Mouse (Mus musculus) hindlimb bud, embryonic 11.5 days (tissue): ENCODE results near the gene Ftl1.

ENCODE experiments used
- DNase-seq: peaks from one replicate; pipeline ENCODE4 v3.0.0-alpha.2; 2012; ENCODE audit warnings: low read depth, low spot score; ENCODE audit errors: extremely low spot score

Gene Ftl1

DNA sequence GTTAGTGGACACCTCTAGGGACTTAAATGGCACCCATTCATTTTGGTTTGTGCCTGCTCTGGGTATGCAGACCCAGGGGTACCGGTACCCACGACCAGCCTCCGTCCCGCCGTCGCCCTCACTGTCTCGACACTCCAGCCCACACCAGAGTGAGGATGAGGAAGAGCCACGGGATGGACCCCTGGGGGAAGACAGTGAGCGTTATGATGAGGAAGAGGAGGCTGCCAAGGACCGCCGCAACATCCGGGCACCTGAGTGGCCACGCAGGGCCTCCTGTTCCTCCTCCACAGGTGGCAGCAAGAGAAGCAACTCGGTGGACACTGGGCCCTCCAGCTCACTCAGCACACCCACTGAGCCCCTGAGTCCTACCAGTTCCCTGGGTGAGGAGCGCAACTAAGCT lies 4.7 kb downstream of the Ftl1 start:
- DNase-seq = no peak

DNA sequence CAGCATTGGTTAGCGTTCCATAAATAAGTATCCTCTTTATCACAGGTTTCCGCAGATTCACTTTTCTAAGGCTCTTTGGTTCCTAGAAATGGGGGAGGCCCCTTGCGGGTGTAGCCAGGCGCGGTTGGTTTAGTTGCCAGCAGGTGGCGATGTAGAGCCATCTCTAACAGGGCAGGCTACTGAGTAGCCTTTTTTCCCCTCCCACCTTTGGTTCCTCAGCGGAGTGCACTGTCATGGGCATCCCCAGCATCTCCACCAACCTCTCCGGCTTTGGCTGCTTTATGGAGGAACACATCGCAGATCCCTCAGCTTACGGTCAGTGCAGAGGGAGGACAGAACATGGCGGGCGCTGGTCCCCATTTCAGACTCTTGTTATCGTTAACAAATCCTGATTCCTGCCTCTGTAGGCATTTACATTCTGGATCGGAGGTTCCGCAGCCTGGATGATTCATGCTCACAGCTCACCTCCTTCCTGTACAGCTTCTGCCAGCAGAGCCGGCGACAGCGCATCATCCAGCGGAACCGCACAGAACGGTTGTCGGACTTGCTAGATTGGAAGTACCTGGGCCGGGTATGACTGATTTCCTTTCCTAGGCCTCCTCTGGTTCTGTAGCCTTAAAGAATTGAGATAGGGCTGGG lies 8.2 kb downstream of the Ftl1 start:
- no peak for DNase-seq

DNA sequence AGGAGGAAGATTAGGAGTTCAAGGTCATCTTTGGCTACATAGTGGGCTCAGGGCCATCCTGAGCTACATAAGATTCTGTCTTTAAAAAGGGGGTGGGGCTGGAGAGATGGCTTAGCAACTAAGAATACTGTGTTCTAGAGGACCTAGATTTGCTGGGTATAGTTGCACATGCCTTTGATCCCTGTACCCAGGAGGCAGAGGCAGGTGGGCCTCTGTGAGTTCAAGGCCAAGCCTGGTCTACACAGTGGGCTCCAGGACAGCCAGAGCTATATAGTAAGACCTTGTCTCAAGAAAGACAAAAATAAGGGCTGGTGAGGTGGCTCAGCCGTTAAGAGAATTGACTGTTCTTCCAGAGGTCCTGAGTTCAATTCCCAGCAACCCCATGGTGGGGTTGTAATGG lies 9.7 kb downstream of the Ftl1 start:
- no peak for DNase-seq

DNA sequence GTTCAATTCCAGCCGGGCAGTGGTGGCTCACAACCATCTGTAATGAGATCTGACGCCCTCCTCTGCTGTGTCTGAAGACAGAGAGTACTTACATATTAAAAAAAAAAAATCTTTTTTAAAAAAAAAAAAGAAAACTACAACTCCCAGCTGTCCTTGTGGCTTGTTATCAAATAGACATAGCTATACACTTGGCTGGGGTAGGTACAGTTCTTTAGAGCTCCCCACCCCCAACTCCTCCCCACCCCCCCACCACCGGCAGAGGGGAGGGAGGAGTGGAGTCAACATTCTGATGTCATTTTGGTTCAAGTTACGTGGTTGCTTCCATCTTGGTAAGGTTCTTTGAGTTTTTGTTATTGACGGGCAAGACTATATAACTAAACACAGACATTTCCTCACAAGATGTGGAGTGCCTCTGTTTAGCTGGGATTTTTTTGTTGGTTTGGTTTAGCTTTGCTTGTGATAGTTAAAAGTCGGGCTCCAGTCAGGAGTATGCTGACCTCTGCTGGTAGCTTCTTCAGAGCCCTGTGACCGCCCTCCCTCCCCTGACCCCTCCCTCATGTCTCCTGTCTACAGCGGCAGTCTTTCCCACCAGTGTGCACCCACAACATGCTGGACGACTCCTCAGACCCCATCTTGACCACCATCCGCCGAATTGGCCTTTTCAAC lies 12.2 kb downstream of the Ftl1 start:
- no peak for DNase-seq

DNA sequence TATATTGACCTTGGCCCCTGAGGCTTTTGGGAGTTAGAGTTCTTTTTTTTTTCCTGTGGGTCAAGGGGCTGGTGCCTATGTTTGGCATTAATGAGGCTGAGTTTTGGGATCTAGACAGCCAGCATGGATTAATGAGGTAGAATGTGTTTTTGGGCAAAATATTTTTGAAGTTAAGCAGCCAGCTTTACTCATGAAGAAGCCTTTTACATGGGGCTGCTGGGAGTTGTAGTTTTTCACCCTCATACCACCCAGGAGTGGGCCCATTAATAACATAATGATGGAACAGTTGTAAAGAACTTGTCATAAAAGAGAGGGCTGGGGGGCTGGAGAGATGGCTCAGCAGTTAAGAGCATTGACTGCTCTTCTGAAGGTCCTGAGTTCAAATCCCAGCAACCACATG lies 13.1 kb downstream of the Ftl1 start:
- no peak for DNase-seq

DNA sequence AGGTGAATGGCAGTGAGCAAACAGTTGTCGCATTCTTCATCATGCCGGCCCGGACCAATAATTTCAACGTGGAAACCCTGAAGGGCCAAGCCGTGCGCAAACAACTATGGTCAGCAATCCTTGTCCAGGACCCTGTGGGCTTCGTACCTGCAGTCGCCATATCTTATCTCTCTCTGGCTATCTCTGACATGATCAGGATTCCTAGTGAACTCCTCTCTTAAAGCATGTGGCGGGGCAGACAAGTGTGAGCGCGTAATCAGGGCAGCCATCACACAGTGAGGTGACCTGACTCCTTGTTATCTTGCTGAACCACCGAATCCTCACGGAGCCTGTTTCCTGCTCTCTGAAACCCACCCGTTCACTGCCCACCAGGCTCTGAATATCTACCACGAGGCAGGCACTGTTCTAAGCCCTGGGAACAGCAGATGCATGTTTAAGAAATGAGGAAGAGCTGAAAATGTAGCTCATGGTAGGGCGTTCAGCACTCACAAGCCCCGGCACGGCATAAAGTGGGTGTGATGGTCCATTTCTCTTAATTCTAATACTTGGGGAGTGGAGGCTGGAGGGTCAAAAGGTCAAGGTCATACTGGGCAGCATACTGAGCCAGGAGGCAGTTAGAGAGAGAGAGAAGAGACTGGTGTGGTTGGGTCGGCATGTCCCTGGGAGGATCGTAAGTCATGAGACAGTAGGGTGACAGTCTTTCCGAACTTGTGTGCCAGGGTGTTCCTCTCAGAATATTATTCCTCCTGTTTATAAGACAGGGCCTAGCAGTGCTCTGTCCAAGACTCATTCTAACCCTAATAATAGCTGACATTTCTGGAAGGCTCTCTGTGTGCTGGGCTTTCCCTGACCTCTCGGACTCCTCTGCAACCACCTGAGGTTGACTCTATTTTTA lies 15.9 kb downstream of the Ftl1 start:
- DNase-seq = no peak

DNA sequence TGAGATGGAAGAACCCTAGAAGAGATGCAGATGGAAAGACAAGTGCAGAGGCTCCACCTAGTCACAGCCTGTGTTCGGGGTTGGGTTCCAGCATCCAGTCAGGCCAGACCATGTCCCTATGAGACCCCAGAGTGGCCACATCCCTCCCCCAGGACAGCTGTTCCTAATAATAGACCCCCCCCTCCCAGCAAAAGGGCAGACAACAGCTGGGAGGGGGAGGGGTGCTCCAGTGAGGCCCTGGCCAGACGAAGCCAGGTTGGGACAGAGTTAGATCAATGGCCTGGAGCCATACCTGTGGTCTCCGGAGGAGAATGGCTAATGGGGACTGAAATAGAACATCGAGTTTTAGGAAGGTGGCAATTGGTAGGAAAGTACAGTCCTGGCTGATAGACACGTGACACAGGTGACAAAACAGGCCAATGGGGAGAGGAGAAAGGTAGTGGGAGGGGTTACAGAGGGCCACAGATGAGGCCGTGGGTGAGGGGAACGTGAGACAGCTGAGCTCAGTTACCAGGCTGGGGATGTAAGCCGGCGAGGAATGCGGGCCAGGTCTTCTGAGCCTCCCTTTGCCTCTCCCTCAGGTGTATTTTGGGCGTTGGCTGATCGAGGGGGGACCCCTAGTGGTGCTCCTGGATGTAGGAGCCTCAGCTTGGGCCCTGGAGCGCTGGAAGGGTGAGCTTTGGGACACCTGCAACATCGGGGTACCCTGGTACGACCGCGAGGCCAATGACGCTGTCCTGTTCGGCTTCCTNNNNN lies 22.0 kb downstream of the Ftl1 start, which contains the start of gene Ruvbl2:
TSS of gene Ruvbl2 (minus strand) at position 576 of the 756 bp plus-strand sequence.
- DNase-seq = no peak

DNA sequence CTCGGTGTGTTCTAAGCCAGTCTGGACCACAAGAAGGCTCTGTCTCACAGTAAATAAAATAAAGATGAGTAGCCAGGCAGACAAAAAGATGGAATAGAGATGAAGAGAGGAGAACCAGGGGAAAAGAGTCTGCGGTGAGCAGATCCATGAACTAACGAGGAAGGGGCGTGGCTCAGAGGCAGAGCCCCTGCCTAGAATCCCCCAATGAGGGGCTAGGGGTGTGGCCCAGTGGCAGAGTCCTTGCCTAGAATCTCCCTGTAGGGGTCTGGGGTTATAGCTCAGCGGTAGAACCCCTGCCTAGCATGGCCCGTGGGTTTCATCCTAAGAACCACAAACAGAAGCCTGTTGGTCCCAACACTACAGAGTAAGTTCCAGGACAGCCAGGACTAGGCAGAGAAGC lies 22.6 kb downstream of the Ftl1 start:
- DNase-seq = no peak

DNA sequence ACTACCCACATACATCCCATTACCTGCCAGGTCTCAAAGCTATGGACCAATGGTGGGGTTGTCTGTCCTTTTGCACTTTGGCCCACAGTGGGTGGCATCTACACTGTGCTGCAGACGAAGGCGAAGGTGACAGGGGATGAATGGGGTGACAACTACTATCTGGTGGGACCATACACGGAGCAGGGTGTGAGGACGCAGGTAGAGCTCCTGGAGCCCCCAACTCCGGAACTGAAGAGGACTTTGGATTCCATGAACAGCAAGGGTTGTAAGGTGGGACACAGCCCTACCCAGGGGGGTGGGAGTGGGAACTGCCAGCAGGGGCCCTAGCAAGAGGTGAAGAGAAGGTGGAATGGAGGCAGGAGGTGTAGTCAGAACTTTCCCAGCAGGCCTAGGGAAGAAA lies 23.2 kb downstream of the Ftl1 start:
- no peak for DNase-seq

DNA sequence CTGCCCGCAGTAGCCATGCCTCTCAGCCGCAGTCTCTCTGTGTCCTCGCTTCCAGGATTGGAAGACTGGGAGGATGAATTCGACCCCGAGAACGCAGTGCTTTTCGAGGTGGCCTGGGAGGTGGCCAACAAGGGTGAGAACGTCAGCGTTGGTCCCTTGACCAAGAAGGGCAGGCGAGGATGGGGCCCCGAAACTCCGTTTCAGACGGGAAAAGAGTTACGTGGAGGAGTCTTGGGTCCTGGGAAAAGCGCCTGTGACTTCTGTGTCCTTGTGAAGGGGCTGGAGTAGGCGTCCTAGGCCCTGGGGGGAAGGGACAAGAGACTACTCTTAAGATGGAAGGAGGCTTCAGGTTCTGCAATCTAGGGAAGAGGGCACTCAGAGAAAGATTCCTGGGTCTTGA lies 24.6 kb downstream of the Ftl1 start:
- no peak for DNase-seq

DNA sequence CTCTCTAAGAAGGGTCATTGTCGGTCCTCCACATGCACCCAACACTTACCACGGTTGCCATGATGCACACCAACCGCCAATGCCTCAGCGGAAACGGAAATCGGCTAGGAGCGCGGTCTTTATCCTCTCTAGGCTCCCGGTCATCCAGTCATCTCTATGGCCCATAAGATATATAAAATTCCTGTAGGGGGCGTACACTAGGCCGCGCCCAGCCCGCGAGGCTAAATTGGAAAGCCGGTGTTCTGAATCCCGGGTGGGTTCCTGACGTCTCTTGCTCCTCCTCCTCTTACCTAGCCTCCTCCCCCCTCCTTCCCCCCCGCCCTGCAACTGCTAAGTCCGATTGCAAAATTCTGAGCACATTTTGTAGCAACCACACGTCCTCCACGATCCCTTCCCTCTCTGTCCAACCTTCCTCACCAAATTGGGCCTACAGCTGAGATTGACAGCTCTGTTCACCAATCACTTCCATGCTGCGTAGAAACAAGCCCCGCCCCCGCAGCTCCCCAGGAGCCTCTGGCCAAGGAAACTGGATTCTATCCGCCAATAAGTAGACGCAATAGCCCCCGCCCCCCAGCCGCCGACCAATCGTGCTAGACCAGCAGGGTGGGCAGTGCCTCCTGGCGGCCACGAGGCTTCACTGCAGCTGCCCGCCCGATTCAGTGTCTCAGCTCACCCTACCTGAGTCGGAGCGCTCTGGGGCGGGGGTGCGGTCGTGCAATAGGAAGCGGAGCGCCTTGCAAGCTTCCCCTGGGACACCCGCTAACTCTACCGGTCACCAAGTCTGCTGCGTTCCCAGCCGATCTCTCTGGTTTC lies 25.3 kb downstream of the Ftl1 start, which contains the start of gene Gys1:
TSS of gene Gys1 (plus strand) at position 642 of the 813 bp plus-strand sequence.
- peak; percentile 99 for DNase-seq

DNA sequence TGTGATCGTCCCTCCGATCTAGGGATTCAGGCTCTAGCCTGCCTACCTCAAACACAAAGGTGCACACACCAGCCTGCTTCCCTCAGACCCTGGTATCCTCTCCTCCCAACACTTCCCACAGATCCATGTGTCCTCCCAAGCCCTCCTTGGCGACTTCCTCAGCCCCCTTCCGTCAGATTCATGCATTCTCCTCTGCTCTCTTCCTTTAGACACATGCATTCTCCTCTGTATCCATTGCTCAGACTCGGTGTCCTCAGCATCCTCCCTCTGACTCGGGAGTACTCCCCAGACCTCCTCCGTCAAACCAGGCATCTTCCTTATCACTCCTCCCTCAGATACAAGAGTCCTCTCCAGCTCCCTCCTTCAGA lies 25.9 kb downstream of the Ftl1 start:
- DNase-seq = no peak

DNA sequence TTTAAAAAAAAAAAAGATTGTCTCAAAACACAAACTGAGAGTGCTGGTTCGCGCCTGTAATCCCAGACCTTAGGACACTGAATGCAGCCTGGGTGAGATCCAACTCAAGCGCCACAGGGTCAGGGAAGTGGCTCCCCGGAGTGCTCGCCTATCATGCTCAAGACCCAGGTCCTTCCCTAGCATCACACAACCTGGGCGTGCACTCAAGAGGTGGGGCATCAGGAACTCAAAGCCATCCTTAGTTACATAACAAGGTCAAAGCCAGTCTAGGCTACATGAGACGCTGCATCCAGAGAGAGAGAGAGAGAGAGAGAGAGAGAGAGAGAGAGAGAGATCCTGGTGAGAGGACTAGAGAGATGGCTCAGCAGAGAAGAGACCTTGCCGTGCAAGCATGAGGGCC lies 33.1 kb downstream of the Ftl1 start:
- DNase-seq = no peak

DNA sequence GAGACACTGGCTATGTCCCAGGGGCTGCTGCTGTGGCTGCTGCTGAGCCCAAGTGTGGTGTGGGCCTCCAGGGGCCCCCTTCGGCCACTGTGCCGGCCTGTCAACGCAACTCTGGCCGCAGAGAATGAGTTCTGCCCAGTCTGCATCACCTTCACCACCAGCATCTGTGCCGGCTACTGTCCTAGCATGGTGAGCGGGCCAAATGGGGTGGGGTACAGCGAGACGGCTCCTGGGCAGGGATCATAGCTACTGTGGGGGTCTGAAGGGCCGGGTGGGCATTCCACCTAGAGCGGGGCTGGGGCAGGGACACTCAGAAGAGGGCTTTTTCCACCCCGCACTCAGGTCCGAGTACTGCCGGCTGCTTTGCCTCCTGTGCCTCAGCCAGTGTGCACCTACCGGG lies 38.5 kb downstream of the Ftl1 start:
- no peak for DNase-seq

DNA sequence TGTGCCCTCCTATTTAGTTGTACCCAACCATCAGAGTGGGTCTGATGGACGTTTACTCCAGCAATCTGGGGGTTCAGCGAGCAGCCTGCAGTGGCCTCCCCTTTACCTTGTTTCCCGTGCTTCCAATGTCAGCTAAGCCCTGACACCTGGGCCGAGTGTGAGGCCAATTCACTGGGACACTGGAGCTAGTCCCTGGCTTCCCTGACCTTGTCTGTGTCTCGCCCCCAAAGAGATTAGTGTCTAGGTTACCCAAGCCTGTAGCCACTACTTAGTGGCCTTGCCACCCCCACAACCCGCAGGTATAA lies 39.1 kb downstream of the Ftl1 start, which contains the start of gene Lhb:
TSS of gene Lhb (plus strand) at position 206 of the 305 bp plus-strand sequence.
- no peak for DNase-seq

DNA sequence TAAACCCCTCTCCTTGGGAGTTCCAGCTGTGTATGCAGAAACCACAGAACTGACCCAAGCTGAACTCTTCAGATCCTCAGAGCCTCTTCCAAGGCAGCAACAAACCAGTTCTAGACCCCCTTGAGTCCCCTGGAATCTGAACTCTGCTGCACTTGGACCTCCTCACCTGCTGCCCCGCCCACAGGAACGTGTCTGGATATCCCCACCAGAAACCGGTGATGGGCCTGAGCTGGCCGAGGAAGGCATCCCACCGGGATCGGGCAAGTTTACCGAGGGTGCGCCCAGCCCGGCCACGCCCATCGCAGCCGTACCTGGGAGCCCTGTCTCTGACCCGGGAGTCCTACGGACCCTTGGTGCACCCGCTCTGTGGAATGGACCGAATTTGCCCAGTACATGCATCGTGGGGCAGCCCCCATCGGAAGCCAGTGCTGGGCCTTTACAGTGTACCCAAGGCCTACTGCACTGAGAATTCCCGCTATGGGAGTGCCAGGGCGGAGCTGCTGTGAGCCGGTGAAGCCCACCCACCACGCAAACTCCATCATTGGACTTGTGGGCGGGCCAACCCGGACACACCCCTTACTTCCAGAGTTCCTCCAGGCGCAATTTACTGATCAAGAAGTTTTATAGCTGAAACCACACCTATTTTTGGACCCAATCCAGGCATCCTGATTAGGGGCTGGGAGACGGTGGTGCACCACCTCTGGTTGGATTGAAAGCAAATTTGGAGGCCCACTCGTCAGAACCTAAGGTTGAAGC lies 39.6 kb downstream of the Ftl1 start:
- DNase-seq = no peak

DNA sequence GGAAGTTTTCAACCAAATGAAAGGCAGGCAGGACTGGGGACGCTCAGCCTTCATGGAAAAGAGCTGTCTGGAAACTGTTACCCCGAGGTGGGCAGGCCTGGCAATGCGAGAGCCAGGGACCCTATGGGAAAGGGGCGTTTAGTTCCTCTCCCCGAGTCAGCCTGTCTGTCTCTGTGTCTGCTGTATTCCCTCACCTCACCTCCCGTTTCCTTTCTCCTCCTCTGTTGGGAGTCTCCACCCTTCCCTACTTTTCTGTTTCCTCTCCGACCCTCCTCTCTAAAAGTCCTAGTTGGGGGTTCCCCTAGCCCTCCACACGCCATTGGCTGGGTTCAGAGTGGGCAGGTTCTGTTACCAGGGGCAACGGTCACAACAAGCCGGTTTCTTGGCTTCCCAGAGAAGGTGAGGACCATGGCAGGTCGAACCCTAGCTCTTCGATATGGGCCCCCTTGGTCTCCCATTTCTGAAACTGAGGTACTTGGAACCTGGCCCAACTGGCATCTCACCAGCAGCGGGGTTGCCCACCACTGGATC lies 41.7 kb downstream of the Ftl1 start:
- no peak for DNase-seq

DNA sequence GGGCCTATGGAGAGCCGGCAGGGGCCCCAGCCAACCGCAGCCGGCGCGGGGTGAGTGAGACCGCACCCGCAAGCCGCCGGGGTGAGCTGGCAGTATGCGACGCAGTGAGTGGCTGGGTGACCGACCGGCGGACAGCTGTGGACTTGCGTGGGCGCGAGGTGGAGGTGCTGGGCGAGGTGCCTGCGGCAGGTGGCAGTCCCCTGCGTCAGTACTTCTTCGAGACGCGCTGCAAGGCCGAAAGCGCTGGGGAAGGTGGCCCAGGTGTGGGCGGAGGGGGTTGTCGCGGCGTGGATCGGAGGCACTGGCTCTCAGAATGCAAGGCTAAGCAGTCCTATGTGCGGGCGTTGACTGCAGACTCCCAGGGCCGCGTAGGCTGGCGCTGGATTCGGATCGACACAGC lies 44.0 kb downstream of the Ftl1 start:
- no peak for DNase-seq

DNA sequence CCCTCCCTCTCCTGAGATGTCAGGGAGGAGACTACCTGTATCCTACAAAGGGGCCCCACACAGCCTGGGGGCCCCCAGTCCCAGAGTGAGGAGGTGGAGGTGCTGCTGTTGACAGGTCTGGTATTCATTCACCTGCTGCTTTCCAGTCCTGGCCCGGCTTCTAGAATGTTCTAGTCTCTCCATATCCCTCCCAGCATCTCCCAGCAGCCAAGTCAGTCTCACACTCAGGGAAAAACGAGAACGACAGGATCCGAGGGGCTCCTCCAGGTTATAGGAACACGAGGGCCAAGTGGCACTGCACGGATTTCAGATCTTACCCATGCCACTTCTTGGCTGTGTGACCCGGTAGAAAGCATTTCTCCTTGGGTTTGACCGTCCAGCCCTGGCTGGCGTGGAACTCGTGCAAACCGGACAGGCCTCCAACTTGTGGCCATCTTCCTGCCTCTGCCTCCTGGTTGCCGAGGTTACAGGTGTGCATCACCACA lies 44.9 kb downstream of the Ftl1 start:
- no peak for DNase-seq
